Mouse (Mus musculus) mature B cell (primary cell): Measurements from ENCODE around the gene Mdm2.

Source experiments
- in situ Hi-C: fragments of 300-500 bp; cut with MboI; formaldehyde crosslinking; loops from 2 replicates; pipeline ENCODE4 v1.14.3; 2019

Mdm2 gene

GRCm38 (mm10) chr10:117696827-117697560 lies 13.6 kb downstream of the Mdm2 start:
- in situ Hi-C loops = no loop called here

DNA sequence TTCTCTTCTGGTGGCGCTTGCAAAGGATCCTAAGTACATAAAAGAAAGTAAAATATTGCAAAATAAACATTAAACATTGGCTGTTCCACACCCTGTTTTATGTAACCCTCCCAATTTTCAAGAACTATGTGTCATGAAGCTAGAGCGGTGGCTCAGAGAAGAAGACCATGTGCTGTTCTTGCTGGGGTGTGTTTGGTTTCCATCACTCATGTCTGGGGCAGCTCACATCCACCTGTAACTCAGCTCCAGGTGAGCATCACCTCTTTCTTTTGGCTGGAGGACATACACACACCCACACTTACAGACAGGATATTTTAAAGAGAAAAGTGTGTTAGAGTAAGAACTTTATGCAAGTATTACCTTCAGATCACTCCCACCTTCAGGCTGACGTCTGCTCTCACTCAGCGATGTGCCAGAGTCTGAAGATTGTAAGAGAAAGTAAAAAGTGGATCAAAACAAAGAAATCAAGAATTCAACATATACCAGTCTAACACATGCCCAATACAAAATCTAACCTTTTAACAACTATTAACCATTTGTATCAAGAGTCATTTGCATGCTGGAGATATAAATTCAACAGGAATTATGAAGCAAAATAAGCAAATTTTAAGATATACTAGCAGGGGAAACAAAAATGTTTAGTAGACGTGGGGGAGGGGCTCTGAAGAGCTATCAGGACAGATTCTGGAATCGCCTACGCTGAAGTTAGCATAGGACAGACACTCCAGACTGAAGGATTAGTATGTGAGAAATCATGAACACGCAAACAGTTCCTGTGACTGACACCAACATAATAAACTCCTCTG lies 14.3 kb downstream of the Mdm2 start:
- in situ Hi-C loops = no loop called here

GRCm38 (mm10) chr10:117695605-117696004 lies 15.0 kb downstream of the Mdm2 start:
- in situ Hi-C loops = no loop called here

DNA sequence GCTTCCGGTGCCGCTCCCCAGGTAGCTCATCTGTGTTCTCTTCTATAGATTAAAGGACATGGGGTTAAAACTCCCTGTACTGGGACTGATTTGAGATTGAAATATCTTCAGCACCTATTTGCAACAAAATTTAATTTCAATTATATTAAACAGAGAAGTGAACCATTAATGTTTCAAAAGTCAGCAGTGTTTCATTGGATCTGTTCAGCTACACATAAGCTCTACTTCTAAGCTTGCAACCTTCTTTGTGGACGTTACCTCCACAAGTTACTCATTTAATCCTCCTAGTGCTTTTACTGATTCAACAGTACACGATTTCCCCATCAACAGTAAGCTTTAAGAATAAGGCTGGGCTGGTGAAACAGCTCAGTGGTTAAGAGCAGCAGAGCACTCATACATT lies 15.5 kb downstream of the Mdm2 start:
- in situ Hi-C loops = no loop called here

- in situ Hi-C loops = no loop called here
Observed at GRCm38 (mm10) chr10:117694255-117694953, 16.2 kb downstream of the Mdm2 start.

DNA sequence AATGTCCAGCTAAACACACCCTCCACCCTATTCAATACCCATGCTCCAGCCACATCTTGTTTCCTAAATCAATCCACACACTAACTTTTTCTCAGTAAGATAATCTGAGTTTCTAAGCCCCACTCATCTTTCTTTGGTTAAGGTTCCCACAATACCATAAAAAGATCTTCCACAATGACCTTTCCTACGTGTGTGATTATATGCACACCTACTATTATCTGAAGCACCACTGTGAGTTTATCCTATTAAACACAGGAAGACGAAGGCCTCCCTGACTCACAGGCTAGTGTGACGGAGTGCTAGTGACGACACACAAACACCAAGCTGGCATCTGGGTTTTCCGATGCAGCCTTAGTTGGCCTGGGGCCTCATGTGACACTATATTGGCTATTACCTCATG lies 17.6 kb downstream of the Mdm2 start:
- in situ Hi-C loops = no loop called here

DNA sequence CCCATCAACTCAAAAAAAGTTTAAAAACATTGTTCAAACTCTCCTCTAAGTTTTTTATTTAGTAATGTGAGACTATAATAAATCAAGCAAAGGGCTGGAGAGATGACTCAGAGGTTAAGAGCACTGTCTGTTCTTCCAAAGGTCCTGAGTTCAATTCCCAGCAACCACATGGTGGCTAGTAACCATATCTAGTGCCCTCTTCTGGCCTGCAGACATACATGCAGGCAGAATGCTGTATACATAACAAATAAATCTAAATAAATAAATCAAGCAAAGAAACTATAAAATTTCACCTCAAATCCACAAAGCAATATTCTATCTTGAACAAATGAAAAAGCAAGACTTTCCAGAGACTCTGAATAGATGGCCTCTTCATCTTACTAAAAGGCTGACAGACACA lies 18.4 kb downstream of the Mdm2 start:
- in situ Hi-C loops = no loop called here

DNA sequence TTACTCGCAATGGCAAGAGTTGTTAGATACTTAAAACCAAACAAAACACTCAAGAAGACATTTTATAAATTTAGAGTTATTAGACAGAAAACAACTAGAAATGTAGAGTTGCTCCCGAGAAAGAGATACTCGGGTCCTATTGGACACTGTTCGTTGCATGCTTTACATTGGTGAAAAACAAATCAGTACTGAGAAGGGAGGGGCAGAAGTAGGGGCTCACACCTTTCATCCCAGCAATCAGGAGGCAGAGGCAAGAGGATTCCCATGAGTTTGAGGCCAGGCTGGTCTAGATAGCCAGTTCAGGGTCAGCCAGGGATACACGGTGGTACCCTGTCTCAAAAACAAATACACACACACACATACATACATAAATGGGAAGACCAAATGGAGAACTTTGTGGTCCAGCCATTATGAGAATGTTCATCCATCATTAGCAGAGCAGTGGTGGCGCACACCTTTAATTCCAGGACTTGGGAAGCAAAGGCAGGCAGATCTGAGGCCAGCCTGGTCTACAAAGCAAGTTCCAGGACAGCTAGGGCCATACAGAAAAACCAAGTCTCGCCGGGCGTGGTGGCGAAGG lies 19.1 kb downstream of the Mdm2 start:
- in situ Hi-C loops = no loop called here

- in situ Hi-C loops = no loop called here
Observed at GRCm38 (mm10) chr10:117690770-117691296, 19.7 kb downstream of the Mdm2 start.

GRCm38 (mm10) chr10:117690101-117690352 lies 20.5 kb downstream of the Mdm2 start:
- in situ Hi-C loops = no loop called here

- in situ Hi-C loops = no loop called here
Observed at GRCm38 (mm10) chr10:117689297-117690100, 21.1 kb downstream of the Mdm2 start.

GRCm38 (mm10) chr10:117688204-117689151 lies 22.1 kb downstream of the Mdm2 start:
- in situ Hi-C loops = no loop called here

GRCm38 (mm10) chr10:117687577-117687976 lies 23.0 kb downstream of the Mdm2 start:
- in situ Hi-C loops = no loop called here

GRCm38 (mm10) chr10:117687018-117687417 lies 23.5 kb downstream of the Mdm2 start:
- in situ Hi-C loops = no loop called here

DNA sequence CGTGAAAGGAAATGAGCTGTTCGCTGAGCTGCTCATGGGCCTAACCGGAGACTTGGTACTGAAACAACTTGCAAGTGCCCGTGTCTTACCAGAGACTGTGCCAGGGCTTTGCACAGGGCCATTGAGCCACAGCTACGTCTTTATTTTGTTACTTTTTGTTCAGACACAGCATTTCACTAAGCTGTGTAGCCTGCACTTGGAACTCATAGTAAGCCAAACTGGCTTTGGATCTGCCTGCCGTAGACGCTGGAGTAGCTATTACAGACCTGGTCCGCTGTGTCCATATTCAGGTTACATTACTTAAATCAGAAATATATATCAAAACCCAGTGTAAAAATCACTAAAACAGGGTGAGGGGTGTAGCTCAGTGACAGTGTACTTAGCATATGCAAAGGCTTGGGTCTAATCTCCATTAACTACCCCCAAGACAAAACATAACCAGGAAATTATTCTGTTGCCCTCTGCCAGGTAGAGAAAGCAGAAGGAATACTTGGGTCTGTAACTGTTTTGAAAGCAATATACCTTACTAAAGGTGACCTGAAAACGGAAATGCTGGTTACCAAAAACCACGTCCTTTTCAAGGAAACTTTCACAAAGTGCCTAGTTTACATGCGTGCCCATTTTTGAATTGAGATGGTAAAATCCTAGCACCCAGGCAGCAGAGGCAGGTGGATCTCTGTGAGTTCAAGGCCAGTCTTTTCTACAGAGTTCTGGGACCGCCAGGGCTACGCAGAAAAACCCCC lies 24.5 kb downstream of the Mdm2 start:
- in situ Hi-C loops = no loop called here

DNA sequence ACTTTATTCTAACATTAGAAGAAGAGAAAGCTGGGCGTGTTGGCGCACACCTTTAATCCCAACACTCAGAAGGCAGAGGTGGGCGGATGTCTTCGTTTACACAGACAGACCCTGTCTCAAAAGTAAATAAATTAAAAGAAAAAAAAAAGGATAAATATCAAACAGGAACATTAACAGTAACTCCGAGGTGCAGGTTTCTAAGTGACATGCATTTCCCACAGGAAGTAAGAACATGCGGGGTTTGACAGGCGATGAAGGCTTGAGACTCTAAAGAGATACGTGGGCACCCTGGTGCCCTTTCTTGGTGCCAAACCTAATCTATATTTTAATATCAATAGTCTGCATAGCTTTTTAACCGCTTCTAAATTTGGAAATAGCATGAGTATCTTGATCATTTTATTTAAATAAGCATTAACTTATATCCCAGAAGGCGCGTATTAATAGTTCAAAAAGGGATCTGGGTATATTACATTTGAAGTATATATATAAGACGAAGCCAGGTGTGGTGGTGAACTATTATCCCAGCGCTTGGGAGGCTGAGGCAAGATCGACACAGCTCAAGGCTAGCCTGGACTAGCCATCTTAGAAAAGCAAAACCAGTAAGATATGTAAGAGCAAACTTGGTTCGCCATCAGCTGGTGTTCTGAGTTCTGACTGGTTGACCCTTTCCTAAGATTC lies 25.2 kb downstream of the Mdm2 start:
- in situ Hi-C loops = no loop called here

- in situ Hi-C loops = no loop called here
Observed at GRCm38 (mm10) chr10:117684298-117685170, 26.0 kb downstream of the Mdm2 start.

DNA sequence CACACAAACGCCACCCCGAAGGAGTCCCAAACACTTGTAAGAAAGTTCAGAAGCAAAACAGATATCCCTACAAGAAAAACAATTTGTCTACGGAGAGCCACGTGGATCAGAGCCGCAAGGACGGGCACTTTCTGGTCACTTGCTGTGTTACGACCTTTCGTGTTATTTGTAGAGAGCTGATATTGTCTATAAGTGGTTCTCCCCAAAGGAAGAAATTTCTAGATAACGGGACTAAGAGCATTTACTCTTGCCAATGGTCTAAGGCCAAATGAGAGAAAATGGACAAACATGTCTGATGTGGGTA lies 26.9 kb downstream of the Mdm2 start:
- in situ Hi-C loops = no loop called here
